Mouse (Mus musculus) heart, adult 2 months (tissue): ENCODE results near the gene Sbf2. TPM values are rescaled to one million over a fixed set of nuclear protein-coding genes. Genes with fewer than 3 reads are reported as not detected.

Source experiments
- DNase-seq, 2 experiments: peaks; one replicate each; pipeline ENCODE4 v3.0.0; 2021
- H3K27ac ChIP-seq: fragments of 200-600 bp; 2 replicates; pipeline ENCODE4 v1.8.1; 2022
- H3K27me3 ChIP-seq: fragments of 200-500 bp; 2 replicates; pipeline ENCODE4 v1.6.1; 2012; ENCODE audit warnings: mild to moderate bottlenecking, low read length, inconsistent platforms, mixed read lengths; ENCODE audit not compliant: control insufficient read depth, insufficient read depth
- H3K36me3 ChIP-seq: fragments of 200-500 bp; 2 replicates; pipeline ENCODE4 v1.6.1; 2012; ENCODE audit warnings: low read length, inconsistent platforms; ENCODE audit not compliant: control insufficient read depth, insufficient read depth
- H3K4me1 ChIP-seq: fragments of 200-500 bp; 2 replicates; pipeline ENCODE4 v1.6.1; 2011; ENCODE audit warnings: low read length; ENCODE audit not compliant: control insufficient read depth, insufficient read depth
- H3K4me3 ChIP-seq: fragments of 200-600 bp; 2 replicates; pipeline ENCODE4 v1.8.1; 2022
- H3K79me2 ChIP-seq: fragments of 200-500 bp; replicated peaks from 2 replicates; pipeline ENCODE4 v1.6.1; 2012; ENCODE audit warnings: mild to moderate bottlenecking, inconsistent platforms, low read length, moderate library complexity, mixed read lengths; ENCODE audit not compliant: control insufficient read depth, insufficient read depth
- H3K9ac ChIP-seq: fragments of 200-500 bp; 2 replicates; pipeline ENCODE4 v1.6.1; 2012; ENCODE audit warnings: low read depth, mild to moderate bottlenecking, control low read depth, inconsistent platforms, low read length, mixed read lengths
- CTCF ChIP-seq: fragments of 200-600 bp; IDR thresholded peaks from 2 replicates; pipeline ENCODE4 v1.8.1; 2022; ENCODE audit warnings: antibody characterized with exemption, mild to moderate bottlenecking, moderate library complexity
- EP300 ChIP-seq: fragments of 200-500 bp; IDR thresholded peaks from 2 replicates; pipeline ENCODE4 v1.6.1; 2011; ENCODE audit warnings: low read depth, low read length, control low read depth; ENCODE audit not compliant: insufficient read depth
- POLR2A ChIP-seq: fragments of 200-500 bp; IDR thresholded peaks from 2 replicates; pipeline ENCODE4 v1.6.1; 2011; ENCODE audit warnings: mild to moderate bottlenecking, low read depth, low read length, control low read depth; ENCODE audit not compliant: insufficient read depth
- WGBS: fragments of 180-500 bp; shearing (Covaris S2); methylation state at CpG from one replicate; pipeline ENCODE4 v1.1.7; 2018; 5-methylcytosine and 5-hydroxymethylcytosine counted together
- intact Hi-C: fragments of 180-260 bp; cut with DNase I; formaldehyde crosslinking; loops from one replicate; pipeline ENCODE4 v1.15.1; 2025
- polyA plus RNA-seq: library from polyadenylated mRNA; depleted of rRNA; stranded (reverse); fragments of >200 nt; gene quantifications from 2 replicates; pipeline ENCODE4 v1.2.3, GENCODE M21; 2012
- total RNA-seq, 2 experiments: library from RNA; stranded (reverse); gene quantifications; 2 replicates each; pipeline ENCODE4 v1.2.3; 2021

Sbf2 gene
- total and polyA plus RNA-seq, 3 experiments, result 16.1 to 40.4 (median 39.7) TPM

- no peak overlapping the region for H3K9ac ChIP-seq
- H3K4me1 ChIP-seq, result peaks cover 4% of the 10 kb centered on the region
- no peaks in the 10 kb centered on the region for H3K27me3 ChIP-seq
- H3K36me3 ChIP-seq, result peaks cover 2% of the 10 kb centered on the region
- no peaks in the 10 kb centered on the region for H3K79me2 ChIP-seq
- DNase-seq, result no peak
- TF ChIP-seq CTCF (no peak), POLR2A (no peak), EP300 (no peak)
- no peak overlapping the region for H3K4me3 ChIP-seq
- 89% methylated on average over 1 of the region's 1 CpGs for WGBS
- intact Hi-C loops, result no loop called here
- no peak overlapping the region for H3K27ac ChIP-seq
Observed at GRCm38 (mm10) chr7:110385482-110385881, 229.2 kb downstream of the Sbf2 start.

- peak; percentile 38 for TF ChIP-seq CTCF
- TF ChIP-seq EP300, result no peak
- peaks cover 2% of the 10 kb centered on the region for H3K36me3 ChIP-seq
- DNase-seq, result no peak
- H3K4me3 ChIP-seq, result no peak overlapping the region
- H3K27me3 ChIP-seq, result no peaks in the 10 kb centered on the region
- intact Hi-C loops, result loop anchor here (5.0 kb wide), 1 partner anchor 48 kb away; no protein-coding TSS in a partner anchor
- peaks cover 4% of the 10 kb centered on the region for H3K4me1 ChIP-seq
- no peaks in the 10 kb centered on the region for H3K79me2 ChIP-seq
- no peak overlapping the region for H3K9ac ChIP-seq
- no peak overlapping the region for H3K27ac ChIP-seq
Observed at GRCm38 (mm10) chr7:110384343-110384742, 230.4 kb downstream of the Sbf2 start.

GRCm38 (mm10) chr7:110381625-110382024, 233.1 kb downstream of the Sbf2 start:
- intact Hi-C loops, result loop anchor here (5.0 kb wide), 1 partner anchor 51 kb away; no protein-coding TSS in a partner anchor
- no peak for TF ChIP-seq CTCF
- TF ChIP-seq EP300, result no peak
- no peak for TF ChIP-seq POLR2A
- no peak for DNase-seq
- Histone ChIP-seq H3K4me3 (no peak overlapping the region), H3K27me3 (no peaks in the 10 kb centered on the region), H3K27ac (no peak overlapping the region), H3K36me3 (no peaks in the 10 kb centered on the region), H3K9ac (no peak overlapping the region), H3K79me2 (no peaks in the 10 kb centered on the region), H3K4me1 (no peaks in the 10 kb centered on the region; the same call in none of the 2 replicates)
- WGBS, result 66% methylated on average over 3 of the region's 3 CpGs

GRCm38 (mm10) chr7:110379335-110379914, 235.3 kb downstream of the Sbf2 start:
- no peak overlapping the region for H3K9ac ChIP-seq
- no peak overlapping the region for H3K4me3 ChIP-seq
- no peaks in the 10 kb centered on the region for H3K79me2 ChIP-seq
- DNase-seq, result no peak
- no peaks in the 10 kb centered on the region; the same call in none of the 2 replicates for H3K4me1 ChIP-seq
- H3K36me3 ChIP-seq, result no peaks in the 10 kb centered on the region
- intact Hi-C loops, result no loop called here
- H3K27ac ChIP-seq, result no peak overlapping the region
- TF ChIP-seq POLR2A, result no peak
- TF ChIP-seq EP300, result no peak
- WGBS, result 48% methylated on average over 10 of the region's 10 CpGs
- H3K27me3 ChIP-seq, result no peaks in the 10 kb centered on the region

DNA sequence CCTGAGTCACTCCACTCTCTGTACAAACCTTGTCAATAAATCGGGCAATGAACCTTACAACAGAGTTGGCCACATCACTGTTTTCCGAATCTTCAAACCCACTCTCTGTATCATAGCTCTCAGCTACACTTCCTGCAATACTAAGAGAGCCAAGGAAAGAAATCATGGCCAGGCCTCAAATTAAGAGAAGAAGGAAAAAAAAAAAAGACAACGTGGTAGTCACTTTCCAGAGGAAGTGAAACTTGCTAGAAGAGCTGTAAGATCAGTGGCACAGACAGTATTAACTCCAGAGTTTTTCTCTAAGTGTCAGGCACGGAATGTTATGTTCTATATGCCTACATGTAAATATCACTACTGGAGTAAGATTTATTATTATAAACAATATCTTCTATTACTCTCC, 242.2 kb downstream of the Sbf2 start:
- intact Hi-C loops, result no loop called here
- no peaks in the 10 kb centered on the region for H3K4me1 ChIP-seq
- H3K36me3 ChIP-seq, result no peaks in the 10 kb centered on the region; the same call in 1 of the 2 replicates
- WGBS, result 64% methylated on average over 4 of the region's 4 CpGs
- H3K4me3 ChIP-seq, result no peak overlapping the region
- TF ChIP-seq CTCF (no peak), POLR2A (no peak), EP300 (no peak)
- H3K27me3 ChIP-seq, result no peaks in the 10 kb centered on the region
- 0 out of 2 replicates have a peak overlapping the region, but pooled peaks have one; percentile 13 for H3K27ac ChIP-seq
- no peaks in the 10 kb centered on the region for H3K79me2 ChIP-seq
- DNase-seq, result no peak
- no peak overlapping the region for H3K9ac ChIP-seq

DNA sequence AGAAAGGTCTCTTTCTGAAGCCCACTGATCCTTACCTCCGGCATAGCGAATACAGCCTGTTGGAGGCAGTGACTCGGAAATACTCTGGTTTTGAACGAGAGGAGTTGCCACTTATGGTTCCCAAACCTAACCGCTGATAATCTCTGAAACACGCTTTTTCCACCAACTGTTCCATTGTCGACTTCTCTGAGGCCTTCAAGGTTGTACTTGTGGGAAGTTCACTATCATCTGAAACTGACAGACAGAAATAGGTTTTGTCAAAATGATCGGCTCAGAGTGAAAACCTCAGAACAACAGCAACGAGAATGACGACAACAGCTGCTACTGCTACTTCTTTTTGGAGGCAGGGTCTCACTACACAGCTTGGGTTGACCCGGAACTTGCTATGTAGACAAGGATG, 252.7 kb downstream of the Sbf2 start:
- WGBS, result 90% methylated on average over 11 of the region's 11 CpGs
- Histone ChIP-seq H3K27ac (no peak overlapping the region), H3K4me1 (no peaks in the 10 kb centered on the region), H3K9ac (no peak overlapping the region), H3K4me3 (no peak overlapping the region), H3K36me3 (no peaks in the 10 kb centered on the region), H3K79me2 (no peaks in the 10 kb centered on the region), H3K27me3 (no peaks in the 10 kb centered on the region)
- DNase-seq, result no peak
- TF ChIP-seq CTCF (no peak), POLR2A (no peak), EP300 (no peak)
- intact Hi-C loops, result no loop called here
